Mouse (Mus musculus) liver, adult 2 months (tissue): ENCODE data around the gene Agpat2.

Source experiments
- CTCF ChIP-seq: fragments of 200-500 bp; IDR thresholded peaks from 2 replicates; pipeline ENCODE4 v1.5.1; 2011; ENCODE audit warnings: low read depth, low read length, control low read depth
- POLR2A ChIP-seq: fragments of 200-500 bp; IDR thresholded peaks from 2 replicates; pipeline ENCODE4 v1.6.1; 2011; ENCODE audit warnings: low read length, control low read depth; ENCODE audit not compliant: insufficient read depth; ENCODE audit errors: extremely low read depth

- TF ChIP-seq POLR2A: no peak
- no peak for TF ChIP-seq CTCF
Observed at GRCm38 (mm10) chr2:26625419-26625818, 21.2 kb upstream of the Agpat2 start.
